Mouse (Mus musculus): ENCODE measurements around the gene Tanc1. TPM values are rescaled to one million over a fixed set of nuclear protein-coding genes. Genes with fewer than 3 reads are reported as not detected.

Tanc1 gene
- polyA plus RNA-seq, 1 experiment from 2014 or later: 29.8 TPM

DNA sequence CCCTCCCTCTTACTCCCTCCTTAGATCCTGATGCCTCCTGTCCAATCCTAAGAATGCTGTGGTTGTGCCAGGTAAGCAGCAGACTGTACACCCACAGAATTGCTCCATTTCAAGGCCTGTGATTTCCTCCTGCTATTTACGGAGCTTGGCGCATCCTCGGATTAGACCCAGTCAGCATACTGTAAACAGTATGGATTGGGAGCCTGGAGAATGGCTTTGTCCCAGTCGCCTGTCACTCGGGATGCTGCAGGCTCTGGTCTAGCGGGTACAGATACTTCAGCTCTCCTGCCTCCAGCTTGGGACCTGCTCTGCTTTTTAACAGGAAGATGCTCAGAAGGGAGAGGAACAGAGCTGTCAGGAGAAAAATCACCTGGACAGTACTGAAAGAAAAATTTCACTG is 207.6 kb downstream of the Tanc1 start:
- Histone ChIP-seq H3K36me3 (ENCODE audit: insufficient read depth, low read length) (peaks cover 53% of the 10 kb centered on the region), H3K27me3 (ENCODE audit: insufficient read depth, low read length) (no peaks in the 10 kb centered on the region), H3K4me2 (ENCODE audit: low read length) (no peak overlapping the region), H3K4me3 (replicated peaks; ENCODE audit: low read depth, low read length) (no peak overlapping the region), H3K9me3 (replicated peaks; ENCODE audit: low read length) (no peaks in the 10 kb centered on the region), H3K9ac (ENCODE audit: low read depth, low read length) (no peak overlapping the region), H3K27ac (no peak overlapping the region), H3K4me1 (replicated peaks; ENCODE audit: insufficient read depth, low read length) (no peaks in the 10 kb centered on the region)
- ATAC-seq (replicated peaks; ENCODE audit: low FRiP score, low read depth): no peak
- 83% methylated on average over 6 of the region's 6 CpGs for WGBS
- TF ChIP-seq CTCF (IDR thresholded peaks at IDR 0.05; ENCODE audit: low read depth): no peak
- no peak for DNase-seq (ENCODE audit: low spot score)

DNA sequence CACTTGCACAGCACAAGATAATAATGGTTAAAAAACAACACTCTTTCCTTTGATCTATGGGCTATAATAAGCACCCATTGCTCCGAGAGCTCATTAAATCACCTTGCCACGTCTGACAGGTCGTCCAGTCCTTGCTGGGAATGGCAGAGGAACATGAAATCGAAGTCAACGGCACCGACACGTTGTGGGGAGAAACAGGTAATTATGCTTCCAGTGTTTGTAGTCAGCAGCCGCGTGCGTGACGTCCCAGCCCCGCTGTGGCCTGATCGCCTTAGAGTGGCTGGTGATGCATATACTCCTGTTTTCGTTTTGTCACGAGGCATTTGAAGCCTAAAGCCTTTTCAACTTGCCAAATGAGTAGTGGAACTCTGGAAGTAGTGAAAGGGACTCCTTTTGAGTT is 208.2 kb downstream of the Tanc1 start:
- ATAC-seq (replicated peaks; ENCODE audit: low FRiP score, low read depth) (no peak), DNase-seq (ENCODE audit: low spot score) (no peak)
- TF ChIP-seq CTCF (IDR thresholded peaks at IDR 0.05; ENCODE audit: low read depth): no peak
- H3K4me3 ChIP-seq (replicated peaks; ENCODE audit: low read depth, low read length): no peak overlapping the region
- H3K4me1 ChIP-seq (replicated peaks; ENCODE audit: insufficient read depth, low read length): no peaks in the 10 kb centered on the region
- 70% methylated on average over 15 of the region's 15 CpGs for WGBS
- peaks cover 56% of the 10 kb centered on the region for H3K36me3 ChIP-seq (ENCODE audit: insufficient read depth, low read length)
- H3K9ac ChIP-seq (ENCODE audit: low read depth, low read length): no peak overlapping the region
- H3K9me3 ChIP-seq (replicated peaks; ENCODE audit: low read length): no peaks in the 10 kb centered on the region
- H3K27me3 ChIP-seq (ENCODE audit: insufficient read depth, low read length): no peaks in the 10 kb centered on the region
- H3K4me2 ChIP-seq (ENCODE audit: low read length): no peak overlapping the region
- H3K27ac ChIP-seq: no peak overlapping the region

DNA sequence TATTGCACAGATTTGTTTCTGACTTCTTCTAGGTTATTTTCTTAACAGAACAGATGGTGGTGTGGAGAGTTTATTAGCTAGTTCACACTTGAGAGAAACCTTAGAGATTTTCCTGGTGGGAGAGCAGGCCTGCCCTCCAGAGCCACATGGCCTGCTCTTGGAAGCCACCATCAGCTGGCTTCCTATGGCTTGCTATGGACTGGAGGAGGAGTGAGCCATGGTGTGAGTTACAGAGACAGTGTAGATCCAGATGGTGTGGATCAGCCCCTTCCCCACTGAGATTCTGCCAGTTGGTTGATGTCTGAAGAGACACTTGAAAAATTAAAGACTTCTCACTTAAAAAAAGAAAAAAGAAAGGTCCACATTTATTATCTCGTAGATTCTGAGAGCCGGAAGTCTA is 209.2 kb downstream of the Tanc1 start:
- H3K27me3 ChIP-seq (ENCODE audit: insufficient read depth, low read length): no peaks in the 10 kb centered on the region
- H3K9ac ChIP-seq (ENCODE audit: low read depth, low read length): no peak overlapping the region
- no peak overlapping the region for H3K27ac ChIP-seq
- ATAC-seq (replicated peaks; ENCODE audit: low FRiP score, low read depth) (no peak), DNase-seq (ENCODE audit: low spot score) (no peak)
- H3K9me3 ChIP-seq (replicated peaks; ENCODE audit: low read length): no peaks in the 10 kb centered on the region
- no peaks in the 10 kb centered on the region for H3K4me1 ChIP-seq (replicated peaks; ENCODE audit: insufficient read depth, low read length)
- H3K4me3 ChIP-seq (replicated peaks; ENCODE audit: low read depth, low read length): no peak overlapping the region
- H3K36me3 ChIP-seq (ENCODE audit: insufficient read depth, low read length): peaks cover 53% of the 10 kb centered on the region
- 72% methylated on average over 2 of the region's 2 CpGs for WGBS
- TF ChIP-seq CTCF (IDR thresholded peaks at IDR 0.05; ENCODE audit: low read depth): no peak
- no peak overlapping the region for H3K4me2 ChIP-seq (ENCODE audit: low read length)

DNA sequence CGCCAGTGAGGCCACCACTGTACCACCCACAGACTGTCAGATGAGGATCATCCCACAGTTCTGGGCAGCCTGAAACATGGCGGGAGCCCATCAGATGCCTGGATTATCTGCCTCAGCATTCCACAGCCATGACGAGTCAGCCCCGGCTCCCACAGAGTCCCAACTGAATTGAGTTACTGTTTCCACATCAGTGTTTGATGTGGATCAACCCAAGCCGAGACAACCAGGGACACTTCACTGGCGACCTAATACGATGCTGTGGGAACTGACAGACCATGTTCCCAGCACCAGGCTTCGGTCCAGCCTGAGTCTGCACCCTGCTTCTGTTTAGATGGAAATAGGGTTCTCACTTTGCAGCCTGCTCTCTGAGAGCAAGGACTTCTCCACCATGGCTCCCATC is 212.4 kb downstream of the Tanc1 start:
- ATAC-seq (replicated peaks; ENCODE audit: low FRiP score, low read depth): no peak
- H3K36me3 ChIP-seq (ENCODE audit: insufficient read depth, low read length): peaks cover 39% of the 10 kb centered on the region
- DNase-seq (ENCODE audit: low spot score): no peak
- H3K4me2 ChIP-seq (ENCODE audit: low read length): no peak overlapping the region
- peaks cover 13% of the 10 kb centered on the region for H3K4me1 ChIP-seq (replicated peaks; ENCODE audit: insufficient read depth, low read length)
- H3K4me3 ChIP-seq (replicated peaks; ENCODE audit: low read depth, low read length): no peak overlapping the region
- no peak overlapping the region for H3K27ac ChIP-seq
- H3K9ac ChIP-seq (ENCODE audit: low read depth, low read length): no peak overlapping the region
- H3K27me3 ChIP-seq (ENCODE audit: insufficient read depth, low read length): no peaks in the 10 kb centered on the region
- no peak for TF ChIP-seq CTCF (IDR thresholded peaks at IDR 0.05; ENCODE audit: low read depth)
- H3K9me3 ChIP-seq (replicated peaks; ENCODE audit: low read length): no peaks in the 10 kb centered on the region
- 72% methylated on average over 8 of the region's 8 CpGs for WGBS

DNA sequence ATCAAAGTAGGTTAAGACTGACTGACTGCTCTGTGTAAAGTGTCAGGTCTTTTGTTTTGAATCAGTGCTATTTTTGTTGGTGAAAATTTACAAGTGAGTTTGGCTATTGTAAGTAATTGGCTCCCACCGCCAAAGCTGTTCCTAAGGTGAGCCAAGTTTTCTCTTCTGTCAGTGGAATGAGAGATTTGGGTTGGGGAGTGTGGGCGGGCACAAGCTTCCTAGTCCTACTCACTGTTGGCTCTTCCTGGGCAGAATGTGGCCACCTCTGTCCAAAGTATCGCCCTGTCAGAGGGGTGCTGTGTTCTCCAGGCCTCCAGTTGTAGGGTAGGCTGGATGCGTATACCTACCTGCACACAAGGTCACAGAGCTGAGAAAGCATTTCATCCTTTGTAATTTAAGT is 213.5 kb downstream of the Tanc1 start:
- Histone ChIP-seq H3K27me3 (ENCODE audit: insufficient read depth, low read length) (no peaks in the 10 kb centered on the region), H3K4me1 (replicated peaks; ENCODE audit: insufficient read depth, low read length) (peaks cover 21% of the 10 kb centered on the region), H3K9me3 (replicated peaks; ENCODE audit: low read length) (no peaks in the 10 kb centered on the region), H3K9ac (ENCODE audit: low read depth, low read length) (no peak overlapping the region), H3K36me3 (ENCODE audit: insufficient read depth, low read length) (peaks cover 29% of the 10 kb centered on the region; the same call in 1 of the 2 replicates), H3K27ac (no peak overlapping the region), H3K4me2 (ENCODE audit: low read length) (no peak overlapping the region), H3K4me3 (replicated peaks; ENCODE audit: low read depth, low read length) (no peak overlapping the region)
- no peak for ATAC-seq (replicated peaks; ENCODE audit: low FRiP score, low read depth)
- no peak for DNase-seq (ENCODE audit: low spot score)
- 94% methylated on average over 4 of the region's 4 CpGs for WGBS
- TF ChIP-seq CTCF (IDR thresholded peaks at IDR 0.05; ENCODE audit: low read depth): no peak

DNA sequence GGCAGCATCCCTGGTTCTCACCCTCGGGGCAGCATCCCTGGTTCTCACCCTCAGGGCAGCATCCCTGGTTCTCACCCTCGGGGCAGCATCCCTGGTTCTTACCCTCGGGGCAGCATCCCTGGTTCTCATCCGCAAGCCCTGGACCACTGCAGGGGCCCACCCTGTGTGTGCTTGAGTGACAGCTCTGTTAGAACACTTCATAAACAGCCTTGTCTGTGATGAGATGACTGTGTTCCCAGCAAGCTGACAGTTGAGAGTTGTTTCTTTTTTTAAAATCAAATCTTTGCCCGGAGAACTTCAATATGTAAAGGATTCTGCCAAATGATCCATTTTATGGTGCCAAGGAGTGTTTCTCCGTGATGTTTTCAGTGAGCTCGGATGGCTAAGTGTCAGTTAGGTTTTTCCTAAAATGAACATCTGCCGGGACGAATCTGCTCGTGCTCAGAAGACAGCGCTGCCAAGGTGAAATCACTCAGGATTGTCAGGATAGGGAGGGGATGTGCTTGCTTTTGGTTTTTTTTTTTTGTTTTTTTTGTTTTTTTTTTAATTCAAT is 216.3 kb downstream of the Tanc1 start:
- Histone ChIP-seq H3K4me3 (replicated peaks; ENCODE audit: low read depth, low read length) (no peak overlapping the region), H3K36me3 (ENCODE audit: insufficient read depth, low read length) (peaks cover 28% of the 10 kb centered on the region; the same call in 1 of the 2 replicates), H3K27ac (peak overlapping the region; percentile 71), H3K9me3 (replicated peaks; ENCODE audit: low read length) (no peaks in the 10 kb centered on the region), H3K9ac (ENCODE audit: low read depth, low read length) (no peak overlapping the region), H3K4me1 (replicated peaks; ENCODE audit: insufficient read depth, low read length) (peaks cover 21% of the 10 kb centered on the region), H3K27me3 (ENCODE audit: insufficient read depth, low read length) (no peaks in the 10 kb centered on the region), H3K4me2 (ENCODE audit: low read length) (no peak overlapping the region)
- ATAC-seq (replicated peaks; ENCODE audit: low FRiP score, low read depth): no peak
- TF ChIP-seq CTCF (IDR thresholded peaks at IDR 0.05; ENCODE audit: low read depth): no peak
- WGBS: 45% methylated on average over 11 of the region's 11 CpGs
- DNase-seq (ENCODE audit: low spot score): no peak

Measured in kidney, postnatal 0 days (tissue).